8 mouse cellular contexts compared by ENCODE assay signal in genomic region chr4:141957740-141958139, GRCm38 (mm10). TPM values are rescaled to one million over a fixed set of nuclear protein-coding genes. Genes with fewer than 3 reads are reported as not detected.
A peak's percentile ranks its signal among the peaks of the same experiment; 100 is the strongest.
DNase-seq lines count a peak whose midpoint lies in the region; ATAC-seq and TF ChIP-seq lines count a peak whose summit lies in the region.

No protein-coding gene starts in this region.

- H3K27me3 ChIP-seq in heart, embryonic 12.5 days (replicated peaks): no peaks in the 10 kb centered on the region
- H3K27me3 ChIP-seq in intestine, embryonic 16.5 days (replicated peaks; ENCODE audit: control insufficient read depth, insufficient read depth, low read length): no peaks in the 10 kb centered on the region
- no peaks in the 10 kb centered on the region for H3K27me3 ChIP-seq in midbrain, embryonic 15.5 days (replicated peaks)

- H3K36me3 ChIP-seq in heart, embryonic 12.5 days: peaks cover 8% of the 10 kb centered on the region; the same call in 1 of the 2 replicates
- no peaks in the 10 kb centered on the region for H3K36me3 ChIP-seq in intestine, embryonic 16.5 days (ENCODE audit: control insufficient read depth, insufficient read depth, low read length)
- no peaks in the 10 kb centered on the region for H3K36me3 ChIP-seq in midbrain, embryonic 15.5 days (replicated peaks)

- WGBS in heart, embryonic 12.5 days: 36% methylated on average over 11 of the region's 11 CpGs
- 18% methylated on average over 11 of the region's 11 CpGs for WGBS in bone marrow, adult 2 months
- 26% methylated on average over 11 of the region's 11 CpGs for WGBS in intestine, embryonic 16.5 days
- 34% methylated on average over 11 of the region's 11 CpGs for WGBS in midbrain, embryonic 15.5 days

- DNase-seq in heart, postnatal 14 days: no peak
- no peak for DNase-seq in cerebellum, adult 9-10 months
- no peak for DNase-seq in ovary, postnatal 36 days (ENCODE audit: low spot score)
- DNase-seq in cerebellum, adult 11 months: no peak

- H3K4me3 ChIP-seq in heart, embryonic 12.5 days: no peak overlapping the region
- H3K4me3 ChIP-seq in bone marrow, adult 2 months (replicated peaks; ENCODE audit: control insufficient read depth, low read depth, low read length): no peak overlapping the region
- no peak overlapping the region for H3K4me3 ChIP-seq in intestine, embryonic 16.5 days (ENCODE audit: low read length)
- H3K4me3 ChIP-seq in midbrain, embryonic 15.5 days: no peak overlapping the region

- H3K4me2 ChIP-seq in heart, embryonic 12.5 days: peak overlapping the region; percentile 11; the same call in 1 of the 2 replicates
- peak overlapping the region; percentile 26; the same call in 1 of the 2 replicates for H3K4me2 ChIP-seq in intestine, embryonic 16.5 days (ENCODE audit: low read depth, low read length)
- peak overlapping the region; percentile 27; the same call in 1 of the 2 replicates for H3K4me2 ChIP-seq in midbrain, embryonic 15.5 days

- no peak overlapping the region for H3K27ac ChIP-seq in heart, embryonic 12.5 days (ENCODE audit: poor library complexity, severe bottlenecking)
- no peak overlapping the region for H3K27ac ChIP-seq in bone marrow, adult 2 months (ENCODE audit: control insufficient read depth, insufficient read depth, low read depth, low read length, poor library complexity)
- peak overlapping the region; percentile 21; the same call in 1 of the 2 replicates for H3K27ac ChIP-seq in intestine, embryonic 16.5 days (ENCODE audit: low read length)
- H3K27ac ChIP-seq in midbrain, embryonic 15.5 days: no peak overlapping the region

- peaks cover 2% of the 10 kb centered on the region; the same call in 1 of the 2 replicates for H3K9me3 ChIP-seq in heart, embryonic 12.5 days (replicated peaks)
- H3K9me3 ChIP-seq in intestine, embryonic 16.5 days (ENCODE audit: control insufficient read depth, low read length): no peaks in the 10 kb centered on the region
- no peaks in the 10 kb centered on the region for H3K9me3 ChIP-seq in midbrain, embryonic 15.5 days

- H3K4me1 ChIP-seq in heart, embryonic 12.5 days (replicated peaks): peaks cover 26% of the 10 kb centered on the region
- H3K4me1 ChIP-seq in bone marrow, adult 2 months (ENCODE audit: control insufficient read depth, insufficient read depth, low read length): no peaks in the 10 kb centered on the region; the same call in 1 of the 2 replicates
- peaks cover 27% of the 10 kb centered on the region for H3K4me1 ChIP-seq in intestine, embryonic 16.5 days (ENCODE audit: control insufficient read depth, insufficient read depth, low read length)
- peaks cover 13% of the 10 kb centered on the region for H3K4me1 ChIP-seq in midbrain, embryonic 15.5 days

- TF ChIP-seq POLR2A in bone marrow, adult 2 months (IDR thresholded peaks at IDR 0.05; ENCODE audit: borderline replicate concordance, control insufficient read depth, low read depth, low read length): 0 out of 2 replicates have a peak, but pooled peaks have one; percentile 23

- H3K9ac ChIP-seq in heart, embryonic 12.5 days: no peak overlapping the region
- no peak overlapping the region for H3K9ac ChIP-seq in intestine, embryonic 16.5 days (ENCODE audit: low read depth, low read length)
- no peak overlapping the region for H3K9ac ChIP-seq in midbrain, embryonic 15.5 days

- peak; percentile 23; the same call in 1 of the 2 replicates for ATAC-seq in heart, embryonic 12.5 days (ENCODE audit: insufficient number of reproducible peaks, low FRiP score)
- peak; percentile 41 for ATAC-seq in intestine, embryonic 16.5 days
- ATAC-seq in midbrain, embryonic 15.5 days (replicated peaks): peak; percentile 43

- intact Hi-C loops in heart, postnatal 14 days (cut with DNase I): loop anchor here (1.0 to 10.0 kb wide), 2 partner anchors 100 to 343 kb away; partner anchors contain the start of gene Tmem82

- TF ChIP-seq CTCF in bone marrow, adult 2 months (IDR thresholded peaks at IDR 0.05; ENCODE audit: control insufficient read depth, insufficient read depth, low read length): no peak

RNA-seq across cellular contexts. Expression of gene Fhad1, which starts 57.1 kb away (rescaled TPM):
- polyA plus RNA-seq in heart, embryonic 12.5 days (2016; fragmentation: Nextera tagmentation; extraction: Ambion mirVana): 3.9 and 4.8 TPM in 2 replicates
- total RNA-seq in heart, postnatal 14 days (2021): under 1 TPM; 0.17 to 0.48 TPM
- polyA plus RNA-seq in bone marrow, adult 2 months (2011; ENCODE audit: insufficient read depth, insufficient read length, low replicate concordance, missing spikeins): 1.3 TPM in 1 of 2 replicates, not detected in the other
- 1.4 and 2.3 TPM in 2 replicates for polyA plus RNA-seq in intestine, embryonic 16.5 days (2015; fragmentation: Nextera tagmentation; extraction: Ambion mirVana)
- polyA plus RNA-seq in midbrain, embryonic 15.5 days (2015; fragmentation: Nextera tagmentation; extraction: Ambion mirVana): 3.7 and 4.2 TPM in 2 replicates
